Mouse (Mus musculus): ENCODE results near the gene Bcl11a. TPM values are rescaled to one million over a fixed set of nuclear protein-coding genes. Genes with fewer than 3 reads are reported as not detected.
"Not testable (repeated sequence)": the region's sequence is repeated elsewhere in the genome, so short reads cannot be mapped to it uniquely, and the experiment has no call there.

The Bcl11a gene
- polyA plus RNA-seq, 1 experiment from 2014 or later, result 107 TPM

- no peak overlapping the region for H3K27ac ChIP-seq (ENCODE audit: low read length)
- H3K4me3 ChIP-seq (ENCODE audit: low read depth, low read length), result no peak overlapping the region
- no peak for ATAC-seq
- H3K36me3 ChIP-seq (ENCODE audit: control insufficient read depth, insufficient read depth, low read length), result no peaks in the 10 kb centered on the region
- H3K4me2 ChIP-seq (ENCODE audit: low read length), result no peak overlapping the region
- H3K9ac ChIP-seq (ENCODE audit: low read depth, low read length), result no peak overlapping the region
- 93% methylated on average over 7 of the region's 7 CpGs for WGBS
- H3K9me3 ChIP-seq (replicated peaks; ENCODE audit: control insufficient read depth, low read length, poor library complexity, severe bottlenecking), result no peaks in the 10 kb centered on the region
- H3K4me1 ChIP-seq (ENCODE audit: control insufficient read depth, insufficient read depth, low read length), result peaks cover 10% of the 10 kb centered on the region; the same call in 1 of the 2 replicates
- no peaks in the 10 kb centered on the region for H3K27me3 ChIP-seq (ENCODE audit: control insufficient read depth, insufficient read depth, low read depth, low read length)
Measured at GRCm38 (mm10) chr11:24116582-24117318, 38.9 kb downstream of the Bcl11a start.

GRCm38 (mm10) chr11:24121136-24121535, 43.3 kb downstream of the Bcl11a start:
- H3K4me3 ChIP-seq (ENCODE audit: low read depth, low read length), result no peak overlapping the region
- H3K36me3 ChIP-seq (ENCODE audit: control insufficient read depth, insufficient read depth, low read length), result no peaks in the 10 kb centered on the region
- whole genome bisulfite sequencing, result 80% methylated on average over 9 of the region's 9 CpGs
- no peak for ATAC-seq
- no peaks in the 10 kb centered on the region for H3K9me3 ChIP-seq (replicated peaks; ENCODE audit: control insufficient read depth, low read length, poor library complexity, severe bottlenecking)
- no peak overlapping the region for H3K9ac ChIP-seq (ENCODE audit: low read depth, low read length)
- H3K27me3 ChIP-seq (ENCODE audit: control insufficient read depth, insufficient read depth, low read depth, low read length), result no peaks in the 10 kb centered on the region
- peaks cover 17% of the 10 kb centered on the region; the same call in 1 of the 2 replicates for H3K4me1 ChIP-seq (ENCODE audit: control insufficient read depth, insufficient read depth, low read length)
- no peak overlapping the region for H3K27ac ChIP-seq (ENCODE audit: low read length)
- H3K4me2 ChIP-seq (ENCODE audit: low read length), result no peak overlapping the region

- H3K4me2 ChIP-seq (ENCODE audit: low read length), result no peak overlapping the region
- ATAC-seq, result no peak
- no peak overlapping the region for H3K9ac ChIP-seq (ENCODE audit: low read depth, low read length)
- H3K4me3 ChIP-seq (ENCODE audit: low read depth, low read length), result no peak overlapping the region
- H3K4me1 ChIP-seq (ENCODE audit: control insufficient read depth, insufficient read depth, low read length), result peaks cover 17% of the 10 kb centered on the region; the same call in 1 of the 2 replicates
- H3K27ac ChIP-seq (ENCODE audit: low read length), result no peak overlapping the region
- WGBS, result 88% methylated on average over 7 of the region's 7 CpGs
- no peaks in the 10 kb centered on the region for H3K27me3 ChIP-seq (ENCODE audit: control insufficient read depth, insufficient read depth, low read depth, low read length)
- no peaks in the 10 kb centered on the region for H3K9me3 ChIP-seq (replicated peaks; ENCODE audit: control insufficient read depth, low read length, poor library complexity, severe bottlenecking)
- H3K36me3 ChIP-seq (ENCODE audit: control insufficient read depth, insufficient read depth, low read length), result no peaks in the 10 kb centered on the region
Measured at GRCm38 (mm10) chr11:24122899-24123298, 45.0 kb downstream of the Bcl11a start.

GRCm38 (mm10) chr11:24123991-24124390, 46.1 kb downstream of the Bcl11a start:
- Histone ChIP-seq H3K4me1 (ENCODE audit: control insufficient read depth, insufficient read depth, low read length) (peaks cover 17% of the 10 kb centered on the region; the same call in 1 of the 2 replicates), H3K9ac (ENCODE audit: low read depth, low read length) (no peak overlapping the region), H3K27me3 (ENCODE audit: control insufficient read depth, insufficient read depth, low read depth, low read length) (no peaks in the 10 kb centered on the region), H3K4me2 (ENCODE audit: low read length) (no peak overlapping the region), H3K27ac (ENCODE audit: low read length) (no peak overlapping the region), H3K36me3 (ENCODE audit: control insufficient read depth, insufficient read depth, low read length) (no peaks in the 10 kb centered on the region), H3K9me3 (replicated peaks; ENCODE audit: control insufficient read depth, low read length, poor library complexity, severe bottlenecking) (no peaks in the 10 kb centered on the region), H3K4me3 (ENCODE audit: low read depth, low read length) (no peak overlapping the region)
- no peak for ATAC-seq
- WGBS, result 89% methylated on average over 2 of the region's 2 CpGs

- H3K9ac ChIP-seq (ENCODE audit: low read depth, low read length), result no peak overlapping the region
- peaks cover 17% of the 10 kb centered on the region; the same call in 1 of the 2 replicates for H3K4me1 ChIP-seq (ENCODE audit: control insufficient read depth, insufficient read depth, low read length)
- H3K4me3 ChIP-seq (ENCODE audit: low read depth, low read length), result no peak overlapping the region
- H3K4me2 ChIP-seq (ENCODE audit: low read length), result no peak overlapping the region
- 90% methylated on average over 6 of the region's 6 CpGs for WGBS
- H3K27ac ChIP-seq (ENCODE audit: low read length), result no peak overlapping the region
- ATAC-seq, result no peak
- H3K9me3 ChIP-seq (replicated peaks; ENCODE audit: control insufficient read depth, low read length, poor library complexity, severe bottlenecking), result no peaks in the 10 kb centered on the region
- H3K36me3 ChIP-seq (ENCODE audit: control insufficient read depth, insufficient read depth, low read length), result no peaks in the 10 kb centered on the region
- H3K27me3 ChIP-seq (ENCODE audit: control insufficient read depth, insufficient read depth, low read depth, low read length), result no peaks in the 10 kb centered on the region
Measured at GRCm38 (mm10) chr11:24125098-24125497, 47.2 kb downstream of the Bcl11a start.

GRCm38 (mm10) chr11:24128001-24128400, 50.1 kb downstream of the Bcl11a start:
- Histone ChIP-seq H3K9ac (ENCODE audit: low read depth, low read length) (no peak overlapping the region), H3K27me3 (ENCODE audit: control insufficient read depth, insufficient read depth, low read depth, low read length) (no peaks in the 10 kb centered on the region), H3K27ac (ENCODE audit: low read length) (no peak overlapping the region), H3K4me2 (ENCODE audit: low read length) (no peak overlapping the region), H3K4me1 (ENCODE audit: control insufficient read depth, insufficient read depth, low read length) (peaks cover 10% of the 10 kb centered on the region; the same call in 1 of the 2 replicates), H3K9me3 (replicated peaks; ENCODE audit: control insufficient read depth, low read length, poor library complexity, severe bottlenecking) (no peaks in the 10 kb centered on the region), H3K36me3 (ENCODE audit: control insufficient read depth, insufficient read depth, low read length) (no peaks in the 10 kb centered on the region), H3K4me3 (ENCODE audit: low read depth, low read length) (no peak overlapping the region)
- no peak for ATAC-seq
- 50% methylated on average over 2 of the region's 2 CpGs for WGBS

- H3K4me3 ChIP-seq (ENCODE audit: low read depth, low read length); H3K4me1 ChIP-seq (ENCODE audit: control insufficient read depth, insufficient read depth, low read length); ATAC-seq; H3K27ac ChIP-seq (ENCODE audit: low read length); H3K4me2 ChIP-seq (ENCODE audit: low read length); H3K27me3 ChIP-seq (ENCODE audit: control insufficient read depth, insufficient read depth, low read depth, low read length); H3K9ac ChIP-seq (ENCODE audit: low read depth, low read length); H3K36me3 ChIP-seq (ENCODE audit: control insufficient read depth, insufficient read depth, low read length); H3K9me3 ChIP-seq (replicated peaks; ENCODE audit: control insufficient read depth, low read length, poor library complexity, severe bottlenecking): not testable (repeated sequence)
- WGBS, result 84% methylated on average over 4 of the region's 4 CpGs
Measured at GRCm38 (mm10) chr11:24128880-24129279, 51.0 kb downstream of the Bcl11a start.

GRCm38 (mm10) chr11:24129358-24130185, 51.7 kb downstream of the Bcl11a start:
- Histone ChIP-seq H3K9ac (ENCODE audit: low read depth, low read length) (no peak overlapping the region), H3K27me3 (ENCODE audit: control insufficient read depth, insufficient read depth, low read depth, low read length) (no peaks in the 10 kb centered on the region), H3K4me3 (ENCODE audit: low read depth, low read length) (no peak overlapping the region), H3K27ac (ENCODE audit: low read length) (no peak overlapping the region), H3K4me2 (ENCODE audit: low read length) (no peak overlapping the region), H3K9me3 (replicated peaks; ENCODE audit: control insufficient read depth, low read length, poor library complexity, severe bottlenecking) (no peaks in the 10 kb centered on the region), H3K4me1 (ENCODE audit: control insufficient read depth, insufficient read depth, low read length) (peaks cover 3% of the 10 kb centered on the region; the same call in 1 of the 2 replicates), H3K36me3 (ENCODE audit: control insufficient read depth, insufficient read depth, low read length) (no peaks in the 10 kb centered on the region)
- 94% methylated on average over 5 of the region's 5 CpGs for WGBS
- no peak for ATAC-seq

Measured in midbrain, embryonic 16.5 days (tissue).